Mouse (Mus musculus) ovary, adult 18-20 months (tissue): ENCODE results near the gene Gm14190.
"Not testable (repeated sequence)": the region's sequence is repeated elsewhere in the genome, so short reads cannot be mapped to it uniquely, and the experiment has no call there.

ENCODE experiments used
- DNase-seq: peaks from one replicate; pipeline ENCODE4 v3.0.0; 2022; ENCODE audit warnings: low spot score, mixed read lengths

Gm14190 gene

DNA sequence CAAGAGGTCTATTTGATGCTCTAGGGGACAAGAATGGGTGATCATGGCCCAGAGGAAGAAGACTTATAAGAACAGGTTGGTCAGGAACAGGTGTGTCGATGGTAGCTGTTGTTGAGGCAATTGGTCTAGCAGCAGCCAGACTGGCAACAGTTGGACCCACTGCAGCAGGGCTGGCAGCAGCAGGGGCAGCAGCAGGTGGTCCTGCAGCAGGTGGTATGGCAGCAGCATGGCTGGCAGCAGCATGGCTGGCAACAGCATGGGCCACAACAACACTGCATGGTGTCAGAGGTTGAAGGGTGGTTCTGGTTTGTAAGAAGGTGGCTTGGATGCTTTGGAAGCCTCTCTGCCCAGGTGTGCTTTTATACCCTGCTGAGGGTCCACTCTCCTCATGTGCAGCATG, at the start of gene Gm14190:
Gene Gm14190, minus strand, starts transcription at position 278 of the 400 bp plus-strand sequence.
- no peak for DNase-seq

DNA sequence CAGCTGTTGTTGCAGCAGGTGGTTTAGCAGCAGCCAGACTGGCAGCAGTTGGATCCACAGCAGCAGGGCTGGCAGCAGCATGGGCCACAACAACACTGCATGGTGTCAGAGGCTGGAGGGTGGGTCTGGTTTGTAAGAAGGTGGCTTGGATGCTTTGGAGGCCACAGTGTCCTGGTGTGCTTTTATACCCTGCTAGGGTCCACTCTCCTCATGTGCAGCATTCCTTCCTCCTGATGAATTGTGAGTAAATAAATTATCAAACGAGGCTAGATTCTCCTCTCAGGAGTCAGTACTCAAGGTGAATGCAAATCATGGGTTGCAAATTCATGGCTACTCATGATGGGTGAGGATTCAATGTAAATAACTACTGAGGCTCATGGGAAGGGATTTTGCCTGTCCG, 43.6 kb upstream of the Gm14190 start, which contains the start of gene Gm14180:
Gene Gm14180, minus strand, starts transcription at position 101 of the 400 bp plus-strand sequence.
- no peak for DNase-seq

DNA sequence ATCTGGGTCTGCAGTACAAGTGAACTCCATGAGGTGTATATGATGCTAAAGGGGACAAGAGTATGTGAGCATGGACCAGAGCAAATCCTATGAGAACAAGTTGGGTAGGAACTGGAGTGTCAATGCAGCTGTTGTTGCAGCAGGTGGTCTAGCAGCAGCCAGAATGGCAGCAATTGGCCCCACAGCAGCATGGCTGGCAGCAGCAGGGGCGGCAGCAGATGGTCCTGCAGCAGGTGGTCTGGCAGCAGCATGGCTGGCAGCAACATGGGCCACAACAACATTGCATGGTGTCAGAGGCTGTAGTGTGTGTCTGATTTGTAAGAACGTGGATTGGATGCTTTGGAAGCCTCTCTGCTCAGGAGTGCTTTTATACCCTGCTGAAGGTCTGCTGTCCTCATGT, 33.5 kb upstream of the Gm14190 start:
- DNase-seq, result no peak

- no peak for DNase-seq
Observed at GRCm38 (mm10) chr11:99718759-99719158, 28.2 kb upstream of the Gm14190 start.

DNA sequence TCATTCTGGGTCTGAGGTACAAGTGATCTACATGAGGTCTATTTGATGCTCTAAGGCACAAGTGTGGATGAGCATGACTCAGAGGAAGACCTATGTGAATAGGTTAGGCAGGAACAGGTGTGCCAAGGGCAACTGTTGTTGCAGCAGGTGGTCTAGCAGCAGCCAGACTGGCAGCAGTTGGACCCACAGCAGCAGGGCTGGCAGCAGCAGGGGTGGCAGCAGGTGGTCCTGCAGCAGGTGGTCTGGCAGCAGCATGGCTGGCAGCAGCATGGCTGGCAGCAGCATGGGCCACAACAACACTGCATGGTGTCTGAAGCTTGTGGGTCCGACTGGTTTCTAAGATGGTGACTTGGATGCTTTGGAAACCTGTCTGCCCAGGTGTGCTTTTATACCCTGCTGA, 5.3 kb downstream of the Gm14190 start:
- not testable (repeated sequence) for DNase-seq

GRCm38 (mm10) chr11:99683481-99683880, 7.1 kb downstream of the Gm14190 start:
- DNase-seq, result no peak

DNA sequence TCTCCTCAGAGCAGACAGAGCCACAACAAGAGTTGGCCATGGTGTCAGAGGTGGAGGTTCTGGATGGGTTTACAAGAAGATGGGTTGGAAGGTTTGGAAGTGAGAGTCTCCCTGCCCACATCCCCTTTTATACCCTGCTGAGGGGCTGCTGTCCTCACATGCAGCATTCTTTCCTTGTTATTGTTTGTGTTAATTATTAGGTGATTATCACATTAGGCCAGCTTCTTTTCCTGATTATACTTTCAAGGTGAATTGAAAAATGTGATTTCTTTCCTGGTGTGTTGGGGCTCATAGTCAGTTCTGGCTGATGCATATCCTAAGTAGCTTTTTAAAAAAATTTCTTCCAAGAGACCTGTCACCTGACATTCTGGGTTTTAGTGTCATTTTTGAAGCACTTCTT, 24.7 kb downstream of the Gm14190 start, which contains the start of gene Krtap4-6:
Gene Krtap4-6, minus strand, starts transcription at position 101 of the 400 bp plus-strand sequence.
- DNase-seq, result no peak

DNA sequence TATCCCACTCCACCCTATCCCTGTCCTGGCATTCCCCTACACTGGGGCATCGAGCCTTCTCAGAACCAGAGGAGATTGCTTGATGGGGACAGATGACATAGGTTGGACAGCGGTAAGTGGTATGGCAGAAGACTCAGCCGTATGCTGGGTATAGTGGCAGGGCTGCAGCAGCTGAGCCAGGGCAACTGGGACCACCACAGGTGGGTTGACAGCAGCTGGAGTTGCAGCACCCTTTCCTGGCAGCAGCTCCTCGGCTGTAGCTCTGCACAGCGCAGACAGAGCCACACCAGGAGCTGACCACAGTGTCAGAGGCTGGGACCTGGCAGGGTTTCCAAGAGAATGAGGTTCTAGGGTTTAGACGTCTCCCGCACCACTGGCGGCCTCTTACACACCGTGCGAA, 27.7 kb downstream of the Gm14190 start:
- DNase-seq, result no peak

DNA sequence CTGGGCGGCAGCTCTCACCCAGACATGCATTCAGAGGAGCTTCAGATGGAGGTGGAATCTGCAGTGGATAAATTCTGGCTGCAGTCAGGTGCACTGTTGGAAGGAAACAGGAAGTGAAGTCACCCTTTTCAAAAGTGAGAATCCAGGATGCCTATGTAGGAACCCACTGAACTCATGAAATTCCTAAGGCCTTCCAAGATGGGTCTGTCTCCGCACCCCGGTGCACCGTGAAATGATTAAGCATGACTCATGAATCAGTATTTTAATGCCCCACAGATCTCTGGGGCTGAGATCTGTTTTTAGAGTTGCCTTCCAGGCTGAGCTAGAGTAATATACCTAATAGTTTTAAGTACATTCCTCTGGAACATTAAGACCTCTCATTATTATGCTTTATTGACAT, 31.3 kb downstream of the Gm14190 start:
- DNase-seq, result no peak

GRCm38 (mm10) chr11:99658467-99659010, 32.0 kb downstream of the Gm14190 start, which contains the start of gene Gm11563:
Gm11563 (minus strand) TSS chr11:99658960.
- not testable (repeated sequence) for DNase-seq

DNA sequence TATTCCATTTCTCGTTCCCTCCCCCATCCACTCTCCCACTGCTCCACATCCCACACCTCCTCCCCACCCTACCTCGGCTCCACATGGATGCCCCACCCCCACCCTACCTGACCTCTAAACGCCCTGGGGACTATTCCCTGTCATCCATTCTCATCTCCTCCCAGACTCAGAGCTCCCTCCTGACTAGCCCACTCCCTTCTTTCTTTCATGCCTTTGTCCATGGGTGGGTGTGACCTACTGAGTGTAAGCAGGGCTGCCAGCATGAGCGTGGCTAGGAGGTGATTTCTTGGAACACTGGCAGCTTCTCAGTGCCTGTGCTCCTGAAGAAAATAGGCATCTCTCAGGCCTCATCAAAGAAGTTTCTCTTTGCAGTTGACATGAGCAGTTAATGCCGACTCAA, 33.5 kb downstream of the Gm14190 start:
- no peak for DNase-seq

GRCm38 (mm10) chr11:99650136-99650535, 40.4 kb downstream of the Gm14190 start, which contains the start of gene Gm11555:
Gm11555 (minus strand) TSS chr11:99650236.
- DNase-seq, result no peak

- no peak for DNase-seq
Observed at GRCm38 (mm10) chr11:99646444-99646843, 44.1 kb downstream of the Gm14190 start.

DNA sequence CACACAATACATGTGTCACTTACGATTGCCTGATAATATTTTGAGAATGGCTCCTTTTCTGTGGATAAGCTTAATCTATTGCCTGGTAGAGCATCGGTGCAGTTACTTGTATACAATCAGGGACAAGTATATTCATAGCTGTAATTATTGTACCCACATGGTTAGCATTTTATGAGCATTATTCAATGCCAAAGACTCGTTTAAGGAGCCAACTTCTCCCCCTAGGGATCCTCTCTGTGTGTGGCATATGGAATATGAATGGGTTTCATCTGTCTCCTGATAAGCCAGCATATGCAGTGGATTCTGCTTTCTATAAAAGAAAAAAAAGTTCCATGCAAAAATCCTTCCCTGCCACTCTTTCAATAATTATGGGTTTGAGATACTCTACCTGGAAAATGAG, 46.2 kb downstream of the Gm14190 start:
- DNase-seq, result no peak

- DNase-seq, result not testable (repeated sequence)
Observed at GRCm38 (mm10) chr11:99643635-99644139, 46.9 kb downstream of the Gm14190 start, which contains the start of gene Krtap4-7. Krtap4-7 (minus strand) TSS chr11:99644089.

DNA sequence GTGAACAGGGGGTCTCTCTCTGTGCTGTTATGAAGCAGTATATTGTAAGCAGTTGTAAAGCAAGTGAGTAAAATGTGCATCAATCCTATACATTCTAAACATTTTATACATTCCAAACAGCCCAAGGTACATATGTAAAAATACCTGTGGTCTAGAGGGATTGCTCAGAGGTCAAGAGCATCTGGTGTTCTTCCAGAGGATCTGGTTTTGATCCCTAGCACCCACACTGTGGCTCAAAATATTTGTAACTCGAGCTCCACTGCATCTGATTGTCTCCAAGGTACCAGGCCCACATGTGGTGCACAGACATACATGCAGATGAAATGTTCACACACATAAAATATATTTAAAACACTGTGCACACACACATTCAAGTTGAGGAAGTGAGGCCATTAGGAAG, 49.6 kb downstream of the Gm14190 start:
- DNase-seq, result no peak
